Mouse (Mus musculus) limb, embryonic 12.5 days (tissue): ENCODE results near the gene Cpm. TPM values are rescaled to one million over a fixed set of nuclear protein-coding genes. Genes with fewer than 3 reads are reported as not detected.

ENCODE experiments used
- ATAC-seq: fragments of 200-750 bp; cut with Nextera tagmentation; 2 replicates; pipeline ENCODE4 v1.8.0; 2017; ENCODE audit warnings: low read depth, moderate TSS enrichment; ENCODE audit not compliant: insufficient number of reproducible peaks, insufficient read depth, low FRiP score, low TSS enrichment
- H3K27ac ChIP-seq: fragments of 300-500 bp; sonication (generic); 2 replicates; pipeline ENCODE4 v1.5.1; 2016; ENCODE audit warnings: mild to moderate bottlenecking, moderate library complexity
- H3K27me3 ChIP-seq: fragments of 300-500 bp; sonication (generic); 2 replicates; pipeline ENCODE4 v1.6.1; 2016; ENCODE audit warnings: mild to moderate bottlenecking, moderate library complexity
- H3K36me3 ChIP-seq: fragments of 300-500 bp; sonication (generic); 2 replicates; pipeline ENCODE4 v1.6.1; 2016; ENCODE audit warnings: mild to moderate bottlenecking, moderate library complexity
- H3K4me1 ChIP-seq: fragments of 300-500 bp; sonication (generic); replicated peaks from 2 replicates; pipeline ENCODE4 v1.6.1; 2016
- H3K4me2 ChIP-seq: fragments of 300-500 bp; sonication (generic); 2 replicates; pipeline ENCODE4 v1.6.1; 2016; ENCODE audit warnings: mild to moderate bottlenecking, moderate library complexity
- H3K4me3 ChIP-seq: fragments of 300-500 bp; sonication (generic); replicated peaks from 2 replicates; pipeline ENCODE4 v1.5.1; 2016; ENCODE audit warnings: mild to moderate bottlenecking
- H3K9ac ChIP-seq: fragments of 300-500 bp; sonication (generic); replicated peaks from 2 replicates; pipeline ENCODE4 v1.6.1; 2016; ENCODE audit warnings: mild to moderate bottlenecking, moderate library complexity
- H3K9me3 ChIP-seq: fragments of 300-500 bp; sonication (generic); 2 replicates; pipeline ENCODE4 v1.6.1; 2016; ENCODE audit warnings: mild to moderate bottlenecking, moderate library complexity
- WGBS: fragments of 180-500 bp; shearing (Covaris S2); methylation state at CpG from one replicate; pipeline ENCODE4 v1.1.7; 2016; 5-methylcytosine and 5-hydroxymethylcytosine counted together
- polyA plus RNA-seq: library from polyadenylated mRNA; unstranded; fragments of >200 nt; fragmentation: Nextera tagmentation; extraction: Ambion mirVana; gene quantifications from 2 replicates; pipeline ENCODE4 v1.2.1, GENCODE M21; 2016

Gene Cpm
- polyA plus RNA-seq: 30.0 and 35.3 TPM in 2 replicates

- peak within 1 kb of the TSS; percentile 67 for H3K4me3 ChIP-seq
- H3K36me3 ChIP-seq: no peaks in the 10 kb centered on the region
- WGBS: under 1% methylated on average over 72 of the region's 73 CpGs
- ATAC-seq: peak; percentile 90
- H3K9ac ChIP-seq: peak within 1 kb of the TSS; percentile 69
- peaks cover 29% of the 10 kb centered on the region for H3K4me1 ChIP-seq
- H3K9me3 ChIP-seq: no peaks in the 10 kb centered on the region
- peaks cover 23% of the 10 kb centered on the region for H3K27me3 ChIP-seq
- peak within 1 kb of the TSS; percentile 41; the same call in 1 of the 2 replicates for H3K27ac ChIP-seq
- peak within 1 kb of the TSS; percentile 92 for H3K4me2 ChIP-seq
These were observed at the start of gene Cpm for GRCm38 (mm10) chr10:117629169-117629971. TSS of gene Cpm (plus strand) at chr10:117629500.

GRCm38 (mm10) chr10:117579771-117580284, 49.5 kb upstream of the Cpm start:
- no peak for ATAC-seq
- no peak overlapping the region for H3K4me3 ChIP-seq
- H3K27ac ChIP-seq: no peak overlapping the region
- no peak overlapping the region for H3K4me2 ChIP-seq
- no peak overlapping the region for H3K9ac ChIP-seq
- 68% methylated on average over 9 of the region's 9 CpGs for WGBS
- no peaks in the 10 kb centered on the region for H3K27me3 ChIP-seq
- H3K36me3 ChIP-seq: no peaks in the 10 kb centered on the region
- peaks cover 30% of the 10 kb centered on the region for H3K4me1 ChIP-seq
- H3K9me3 ChIP-seq: no peaks in the 10 kb centered on the region

GRCm38 (mm10) chr10:117580405-117580804, 48.9 kb upstream of the Cpm start:
- H3K27me3 ChIP-seq: no peaks in the 10 kb centered on the region
- H3K9me3 ChIP-seq: no peaks in the 10 kb centered on the region
- H3K4me1 ChIP-seq: peaks cover 30% of the 10 kb centered on the region
- no peak overlapping the region for H3K9ac ChIP-seq
- no peak overlapping the region for H3K27ac ChIP-seq
- H3K36me3 ChIP-seq: no peaks in the 10 kb centered on the region
- ATAC-seq: no peak
- 88% methylated on average over 5 of the region's 5 CpGs for WGBS
- no peak overlapping the region for H3K4me3 ChIP-seq
- no peak overlapping the region for H3K4me2 ChIP-seq

GRCm38 (mm10) chr10:117581007-117581752, 48.1 kb upstream of the Cpm start:
- no peaks in the 10 kb centered on the region for H3K27me3 ChIP-seq
- no peak overlapping the region for H3K9ac ChIP-seq
- H3K9me3 ChIP-seq: no peaks in the 10 kb centered on the region
- H3K27ac ChIP-seq: no peak overlapping the region
- H3K4me1 ChIP-seq: peaks cover 22% of the 10 kb centered on the region
- H3K36me3 ChIP-seq: no peaks in the 10 kb centered on the region
- WGBS: 91% methylated on average over 11 of the region's 11 CpGs
- no peak overlapping the region for H3K4me2 ChIP-seq
- no peak overlapping the region for H3K4me3 ChIP-seq
- ATAC-seq: no peak

GRCm38 (mm10) chr10:117581753-117582062, 47.6 kb upstream of the Cpm start:
- no peak for ATAC-seq
- no peak overlapping the region for H3K27ac ChIP-seq
- H3K9ac ChIP-seq: no peak overlapping the region
- H3K36me3 ChIP-seq: no peaks in the 10 kb centered on the region
- 87% methylated on average over 3 of the region's 3 CpGs for WGBS
- no peak overlapping the region for H3K4me3 ChIP-seq
- H3K4me2 ChIP-seq: no peak overlapping the region
- peaks cover 22% of the 10 kb centered on the region for H3K4me1 ChIP-seq
- no peaks in the 10 kb centered on the region for H3K9me3 ChIP-seq
- no peaks in the 10 kb centered on the region for H3K27me3 ChIP-seq

GRCm38 (mm10) chr10:117583155-117584061, 45.9 kb upstream of the Cpm start:
- peaks cover 27% of the 10 kb centered on the region for H3K4me1 ChIP-seq
- peak overlapping the region; percentile 84 for H3K27ac ChIP-seq
- no peak overlapping the region for H3K9ac ChIP-seq
- H3K4me3 ChIP-seq: no peak overlapping the region
- H3K27me3 ChIP-seq: no peaks in the 10 kb centered on the region
- H3K36me3 ChIP-seq: no peaks in the 10 kb centered on the region
- ATAC-seq: peak; percentile 70
- WGBS: 25% methylated on average over 14 of the region's 14 CpGs
- peak overlapping the region; percentile 37 for H3K4me2 ChIP-seq
- no peaks in the 10 kb centered on the region for H3K9me3 ChIP-seq

GRCm38 (mm10) chr10:117584102-117584501, 45.2 kb upstream of the Cpm start:
- no peak; the same call in 1 of the 2 replicates for ATAC-seq
- Histone ChIP-seq H3K4me3 (no peak overlapping the region), H3K9me3 (no peaks in the 10 kb centered on the region), H3K27me3 (no peaks in the 10 kb centered on the region), H3K9ac (no peak overlapping the region), H3K4me2 (peak overlapping the region; percentile 37), H3K36me3 (no peaks in the 10 kb centered on the region), H3K4me1 (peaks cover 27% of the 10 kb centered on the region), H3K27ac (peak overlapping the region; percentile 84)
- 39% methylated on average over 3 of the region's 3 CpGs for WGBS

GRCm38 (mm10) chr10:117584566-117585515, 44.5 kb upstream of the Cpm start:
- peaks cover 29% of the 10 kb centered on the region for H3K4me1 ChIP-seq
- WGBS: 70% methylated on average over 6 of the region's 6 CpGs
- H3K4me2 ChIP-seq: no peak overlapping the region
- no peaks in the 10 kb centered on the region for H3K9me3 ChIP-seq
- peak overlapping the region; percentile 84; the same call in 1 of the 2 replicates for H3K27ac ChIP-seq
- H3K36me3 ChIP-seq: no peaks in the 10 kb centered on the region
- no peaks in the 10 kb centered on the region for H3K27me3 ChIP-seq
- H3K4me3 ChIP-seq: no peak overlapping the region
- H3K9ac ChIP-seq: no peak overlapping the region
- no peak for ATAC-seq

- no peak for ATAC-seq
These were observed 43.5 kb upstream of the Cpm start for GRCm38 (mm10) chr10:117585600-117586299.

More at GRCm38 (mm10) chr10:117585600-117586299, 43.5 kb upstream of the Cpm start:
- WGBS: 79% methylated on average over 2 of the region's 2 CpGs
- H3K4me2 ChIP-seq: no peak overlapping the region
- H3K36me3 ChIP-seq: no peaks in the 10 kb centered on the region
- peaks cover 32% of the 10 kb centered on the region for H3K4me1 ChIP-seq
- H3K27ac ChIP-seq: no peak overlapping the region
- H3K9ac ChIP-seq: no peak overlapping the region
- H3K9me3 ChIP-seq: no peaks in the 10 kb centered on the region
- no peaks in the 10 kb centered on the region for H3K27me3 ChIP-seq
- no peak overlapping the region for H3K4me3 ChIP-seq
